Mouse (Mus musculus): Measurements from ENCODE around the gene Zfp59. TPM values are rescaled to one million over a fixed set of nuclear protein-coding genes. Genes with fewer than 3 reads are reported as not detected.
"Not testable (repeated sequence)": the region's sequence is repeated elsewhere in the genome, so short reads cannot be mapped to it uniquely, and the experiment has no call there.

Gene Zfp59
- polyA plus RNA-seq, 1 experiment from 2014 or later, result 4.5 TPM

- no peak for ATAC-seq
- Histone ChIP-seq H3K36me3 (ENCODE audit: insufficient read depth, low read length) (no peaks in the 10 kb centered on the region), H3K4me2 (replicated peaks; ENCODE audit: low read depth, low read length) (no peak overlapping the region), H3K27ac (ENCODE audit: low read length) (no peak overlapping the region), H3K27me3 (replicated peaks; ENCODE audit: insufficient read depth, low read length) (no peaks in the 10 kb centered on the region), H3K4me3 (ENCODE audit: low read depth, low read length) (no peak overlapping the region), H3K9me3 (ENCODE audit: low read length) (no peaks in the 10 kb centered on the region), H3K9ac (replicated peaks; ENCODE audit: low read depth) (no peak overlapping the region), H3K4me1 (ENCODE audit: insufficient read depth, low read depth, low read length) (no peaks in the 10 kb centered on the region)
- TF ChIP-seq EP300 (IDR thresholded peaks at IDR 0.05) (no peak), CTCF (IDR thresholded peaks at IDR 0.05) (no peak)
- 65% methylated on average over 5 of the region's 5 CpGs for WGBS
- DNase-seq (ENCODE audit: low spot score), result no peak
These were observed 35.4 kb upstream of the Zfp59 start for GRCm38 (mm10) chr7:27802986-27803385.

- Histone ChIP-seq H3K4me2 (replicated peaks; ENCODE audit: low read depth, low read length) (peak overlapping the region; percentile 72), H3K36me3 (ENCODE audit: insufficient read depth, low read length) (peaks cover 11% of the 10 kb centered on the region; the same call in 1 of the 2 replicates), H3K27me3 (replicated peaks; ENCODE audit: insufficient read depth, low read length) (no peaks in the 10 kb centered on the region), H3K9ac (replicated peaks; ENCODE audit: low read depth) (peak overlapping the region; percentile 64), H3K9me3 (ENCODE audit: low read length) (no peaks in the 10 kb centered on the region), H3K27ac (ENCODE audit: low read length) (peak overlapping the region; percentile 57; the same call in 1 of the 2 replicates), H3K4me1 (ENCODE audit: insufficient read depth, low read depth, low read length) (no peaks in the 10 kb centered on the region), H3K4me3 (ENCODE audit: low read depth, low read length) (peak overlapping the region; percentile 71)
- under 1% methylated on average over 25 of the region's 25 CpGs for WGBS
- TF ChIP-seq EP300 (IDR thresholded peaks at IDR 0.05) (no peak), CTCF (IDR thresholded peaks at IDR 0.05) (no peak)
- ATAC-seq (peak; percentile 99), DNase-seq (ENCODE audit: low spot score) (peak; percentile 95)
These were observed 33.9 kb upstream of the Zfp59 start for GRCm38 (mm10) chr7:27804297-27805030.

- 94% methylated on average over 2 of the region's 3 CpGs for WGBS
- not testable (repeated sequence) for ATAC-seq
These were observed 31.5 kb upstream of the Zfp59 start, which contains the start of gene Zfp626 for GRCm38 (mm10) chr7:27806896-27807295. TSS of gene Zfp626 (plus strand) at chr7:27807196.

GRCm38 (mm10) chr7:27807305-27807704, 31.1 kb upstream of the Zfp59 start:
- not testable (repeated sequence) for H3K27me3 ChIP-seq (replicated peaks; ENCODE audit: insufficient read depth, low read length); H3K9ac ChIP-seq (replicated peaks; ENCODE audit: low read depth); H3K4me2 ChIP-seq (replicated peaks; ENCODE audit: low read depth, low read length); ATAC-seq; H3K4me3 ChIP-seq (ENCODE audit: low read depth, low read length); DNase-seq (ENCODE audit: low spot score); H3K9me3 ChIP-seq (ENCODE audit: low read length); H3K4me1 ChIP-seq (ENCODE audit: insufficient read depth, low read depth, low read length); H3K27ac ChIP-seq (ENCODE audit: low read length)
- peaks cover 15% of the 10 kb centered on the region; the same call in 1 of the 2 replicates for H3K36me3 ChIP-seq (ENCODE audit: insufficient read depth, low read length)
- 76% methylated on average over 7 of the region's 7 CpGs for WGBS

More at GRCm38 (mm10) chr7:27806896-27807295, 31.5 kb upstream of the Zfp59 start, which contains the start of gene Zfp626:
- H3K4me3 ChIP-seq (ENCODE audit: low read depth, low read length); H3K4me1 ChIP-seq (ENCODE audit: insufficient read depth, low read depth, low read length); H3K9me3 ChIP-seq (ENCODE audit: low read length); H3K9ac ChIP-seq (replicated peaks; ENCODE audit: low read depth); H3K27me3 ChIP-seq (replicated peaks; ENCODE audit: insufficient read depth, low read length); H3K27ac ChIP-seq (ENCODE audit: low read length); DNase-seq (ENCODE audit: low spot score); H3K4me2 ChIP-seq (replicated peaks; ENCODE audit: low read depth, low read length): not testable (repeated sequence)
- peaks cover 15% of the 10 kb centered on the region; the same call in 1 of the 2 replicates for H3K36me3 ChIP-seq (ENCODE audit: insufficient read depth, low read length)

- Histone ChIP-seq H3K4me3 (ENCODE audit: low read depth, low read length) (no peak overlapping the region), H3K27me3 (replicated peaks; ENCODE audit: insufficient read depth, low read length) (no peaks in the 10 kb centered on the region), H3K36me3 (ENCODE audit: insufficient read depth, low read length) (peaks cover 10% of the 10 kb centered on the region; the same call in 1 of the 2 replicates), H3K4me1 (ENCODE audit: insufficient read depth, low read depth, low read length) (no peaks in the 10 kb centered on the region), H3K4me2 (replicated peaks; ENCODE audit: low read depth, low read length) (no peak overlapping the region), H3K9ac (replicated peaks; ENCODE audit: low read depth) (no peak overlapping the region), H3K27ac (ENCODE audit: low read length) (no peak overlapping the region), H3K9me3 (ENCODE audit: low read length) (no peaks in the 10 kb centered on the region)
- ATAC-seq (no peak), DNase-seq (ENCODE audit: low spot score) (no peak)
- TF ChIP-seq CTCF (IDR thresholded peaks at IDR 0.05) (no peak), EP300 (IDR thresholded peaks at IDR 0.05) (no peak)
- 95% methylated on average over 7 of the region's 7 CpGs for WGBS
These were observed 19.8 kb upstream of the Zfp59 start for GRCm38 (mm10) chr7:27818526-27819110.

- no peaks in the 10 kb centered on the region for H3K27me3 ChIP-seq (replicated peaks; ENCODE audit: insufficient read depth, low read length)
- H3K4me1 ChIP-seq (ENCODE audit: insufficient read depth, low read depth, low read length), result no peaks in the 10 kb centered on the region
- no peaks in the 10 kb centered on the region for H3K9me3 ChIP-seq (ENCODE audit: low read length)
- ATAC-seq (no peak), DNase-seq (ENCODE audit: low spot score) (no peak)
- no peak overlapping the region for H3K4me2 ChIP-seq (replicated peaks; ENCODE audit: low read depth, low read length)
- no peak for TF ChIP-seq EP300 (IDR thresholded peaks at IDR 0.05)
- TF ChIP-seq CTCF (IDR thresholded peaks at IDR 0.05), result no peak
- H3K36me3 ChIP-seq (ENCODE audit: insufficient read depth, low read length), result peaks cover 10% of the 10 kb centered on the region; the same call in 1 of the 2 replicates
- no peak overlapping the region for H3K9ac ChIP-seq (replicated peaks; ENCODE audit: low read depth)
- H3K4me3 ChIP-seq (ENCODE audit: low read depth, low read length), result no peak overlapping the region
- H3K27ac ChIP-seq (ENCODE audit: low read length), result no peak overlapping the region
These were observed 15.8 kb upstream of the Zfp59 start for GRCm38 (mm10) chr7:27822611-27823010.
